Mouse (Mus musculus) R1 (cell line): ENCODE results near the gene Heatr6.

Experiments
- DNase-seq: peaks from one replicate; pipeline ENCODE4 v3.0.0-alpha.2; 2018; ENCODE audit warnings: low read depth, low spot score

Gene Heatr6

GRCm38 (mm10) chr11:83753581-83754181 is at the start of gene Heatr6:
TSS of gene Heatr6 (plus strand) at chr11:83753696.
- peak; percentile 93 for DNase-seq

GRCm38 (mm10) chr11:83703705-83704104 is 49.8 kb upstream of the Heatr6 start, which contains the start of gene Wfdc17:
TSS of gene Wfdc17 (plus strand) at chr11:83703991.
- DNase-seq = no peak

- no peak for DNase-seq
Observed at GRCm38 (mm10) chr11:83708715-83709114, 44.8 kb upstream of the Heatr6 start, which contains the start of gene Wfdc18. TSS of gene Wfdc18 (plus strand) at chr11:83709015.

GRCm38 (mm10) chr11:83709683-83710082 is 43.8 kb upstream of the Heatr6 start:
- DNase-seq = no peak

GRCm38 (mm10) chr11:83712671-83713070 is 40.8 kb upstream of the Heatr6 start:
- DNase-seq = no peak

GRCm38 (mm10) chr11:83713925-83714324 is 39.6 kb upstream of the Heatr6 start:
- DNase-seq = no peak

- DNase-seq = no peak
Observed at GRCm38 (mm10) chr11:83717042-83717665, 36.3 kb upstream of the Heatr6 start.

GRCm38 (mm10) chr11:83720766-83721165 is 32.7 kb upstream of the Heatr6 start:
- DNase-seq = no peak

- DNase-seq = peak; percentile 18
Observed at GRCm38 (mm10) chr11:83728757-83729432, 24.6 kb upstream of the Heatr6 start.

- DNase-seq = no peak
Observed at GRCm38 (mm10) chr11:83731116-83731515, 22.4 kb upstream of the Heatr6 start.

GRCm38 (mm10) chr11:83733071-83733640 is 20.3 kb upstream of the Heatr6 start:
- DNase-seq = no peak

- no peak for DNase-seq
Observed at GRCm38 (mm10) chr11:83734215-83734614, 19.3 kb upstream of the Heatr6 start.

- no peak for DNase-seq
Observed at GRCm38 (mm10) chr11:83735881-83736280, 17.6 kb upstream of the Heatr6 start.

GRCm38 (mm10) chr11:83737109-83737558 is 16.4 kb upstream of the Heatr6 start:
- DNase-seq = no peak

- peak; percentile 56 for DNase-seq
Observed at GRCm38 (mm10) chr11:83739241-83739640, 14.3 kb upstream of the Heatr6 start.

- no peak for DNase-seq
Observed at GRCm38 (mm10) chr11:83740443-83740991, 13.0 kb upstream of the Heatr6 start.

- no peak for DNase-seq
Observed at GRCm38 (mm10) chr11:83741841-83742240, 11.7 kb upstream of the Heatr6 start.

- DNase-seq = no peak
Observed at GRCm38 (mm10) chr11:83742731-83743355, 10.7 kb upstream of the Heatr6 start.

- no peak for DNase-seq
Observed at GRCm38 (mm10) chr11:83743525-83743924, 10.0 kb upstream of the Heatr6 start.

GRCm38 (mm10) chr11:83746152-83746551 is 7.3 kb upstream of the Heatr6 start:
- no peak for DNase-seq

- DNase-seq = no peak
Observed at GRCm38 (mm10) chr11:83746681-83747080, 6.8 kb upstream of the Heatr6 start, which contains the start of gene Wfdc21. TSS of gene Wfdc21 (plus strand) at chr11:83746940.
